Mouse (Mus musculus): Measurements from ENCODE around the gene Mrpl1.

Gene Mrpl1

GRCm38 (mm10) chr5:96209459-96209858, at the start of gene Mrpl1:
TSS of gene Mrpl1 (plus strand) at chr5:96209493.
- no peak for DNase-seq (ENCODE audit: low read depth, low spot score)

- no peak for DNase-seq (ENCODE audit: low read depth, low spot score)
Observed at GRCm38 (mm10) chr5:96160467-96161262, 48.6 kb upstream of the Mrpl1 start.

- DNase-seq (ENCODE audit: low read depth, low spot score) = no peak
Observed at GRCm38 (mm10) chr5:96161263-96161577, 48.1 kb upstream of the Mrpl1 start.

GRCm38 (mm10) chr5:96161578-96162398, 47.5 kb upstream of the Mrpl1 start:
- DNase-seq (ENCODE audit: low read depth, low spot score) = peak; percentile 20

- DNase-seq (ENCODE audit: low read depth, low spot score) = peak; percentile 39
Observed at GRCm38 (mm10) chr5:96162399-96163331, 46.6 kb upstream of the Mrpl1 start.

GRCm38 (mm10) chr5:96163396-96164020, 45.8 kb upstream of the Mrpl1 start:
- DNase-seq (ENCODE audit: low read depth, low spot score) = no peak

GRCm38 (mm10) chr5:96164021-96164411, 45.3 kb upstream of the Mrpl1 start, which contains the start of gene Cnot6l:
TSS of gene Cnot6l (minus strand) at chr5:96164171.
- no peak for DNase-seq (ENCODE audit: low read depth, low spot score)

- DNase-seq (ENCODE audit: low read depth, low spot score) = no peak
Observed at GRCm38 (mm10) chr5:96166761-96167160, 42.5 kb upstream of the Mrpl1 start.

- no peak for DNase-seq (ENCODE audit: low read depth, low spot score)
Observed at GRCm38 (mm10) chr5:96170443-96170842, 38.9 kb upstream of the Mrpl1 start.

GRCm38 (mm10) chr5:96171765-96172164, 37.5 kb upstream of the Mrpl1 start:
- no peak for DNase-seq (ENCODE audit: low read depth, low spot score)

- DNase-seq (ENCODE audit: low read depth, low spot score) = no peak
Observed at GRCm38 (mm10) chr5:96176121-96176520, 33.2 kb upstream of the Mrpl1 start.

- DNase-seq (ENCODE audit: low read depth, low spot score) = no peak
Observed at GRCm38 (mm10) chr5:96176879-96177358, 32.4 kb upstream of the Mrpl1 start.

- no peak for DNase-seq (ENCODE audit: low read depth, low spot score)
Observed at GRCm38 (mm10) chr5:96183211-96183610, 26.1 kb upstream of the Mrpl1 start.

GRCm38 (mm10) chr5:96183987-96184386, 25.3 kb upstream of the Mrpl1 start:
- no peak for DNase-seq (ENCODE audit: low read depth, low spot score)

- no peak for DNase-seq (ENCODE audit: low read depth, low spot score)
Observed at GRCm38 (mm10) chr5:96189761-96190160, 19.5 kb upstream of the Mrpl1 start.

GRCm38 (mm10) chr5:96191251-96191650, 18.0 kb upstream of the Mrpl1 start:
- no peak for DNase-seq (ENCODE audit: low read depth, low spot score)

GRCm38 (mm10) chr5:96196547-96197052, 12.7 kb upstream of the Mrpl1 start:
- no peak for DNase-seq (ENCODE audit: low read depth, low spot score)

GRCm38 (mm10) chr5:96198271-96198670, 11.0 kb upstream of the Mrpl1 start:
- DNase-seq (ENCODE audit: low read depth, low spot score) = no peak

GRCm38 (mm10) chr5:96200269-96200668, 9.0 kb upstream of the Mrpl1 start:
- DNase-seq (ENCODE audit: low read depth, low spot score) = no peak

GRCm38 (mm10) chr5:96201462-96202154, 7.7 kb upstream of the Mrpl1 start:
- DNase-seq (ENCODE audit: low read depth, low spot score) = no peak
